Mouse (Mus musculus) lung, postnatal 4 days (tissue): ENCODE measurements around the gene Rcbtb2.

ENCODE experiments used
- DNase-seq, 2 experiments: peaks; one replicate each; pipeline ENCODE4 v3.0.0; 2021

Rcbtb2 gene

DNA sequence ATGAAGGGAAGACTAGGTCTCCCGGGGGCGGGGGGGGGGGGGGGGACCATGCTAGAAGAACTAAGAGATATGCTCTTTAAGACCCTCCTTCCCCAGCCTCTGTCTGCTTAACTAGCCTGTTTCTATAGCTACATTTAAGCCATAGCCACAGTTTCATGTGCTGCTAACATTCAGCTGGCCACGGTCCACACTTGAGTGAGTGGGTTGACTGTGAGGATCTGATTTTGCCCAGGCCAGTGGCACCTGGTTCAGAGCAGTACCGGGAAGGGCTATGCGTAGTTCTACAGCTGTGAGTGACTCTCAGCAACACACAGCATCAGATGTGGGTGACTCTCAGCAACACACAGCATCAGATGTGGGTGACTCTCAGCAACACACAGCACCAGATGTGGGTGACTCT is 38.5 kb downstream of the Rcbtb2 start:
- no peak for DNase-seq

DNA sequence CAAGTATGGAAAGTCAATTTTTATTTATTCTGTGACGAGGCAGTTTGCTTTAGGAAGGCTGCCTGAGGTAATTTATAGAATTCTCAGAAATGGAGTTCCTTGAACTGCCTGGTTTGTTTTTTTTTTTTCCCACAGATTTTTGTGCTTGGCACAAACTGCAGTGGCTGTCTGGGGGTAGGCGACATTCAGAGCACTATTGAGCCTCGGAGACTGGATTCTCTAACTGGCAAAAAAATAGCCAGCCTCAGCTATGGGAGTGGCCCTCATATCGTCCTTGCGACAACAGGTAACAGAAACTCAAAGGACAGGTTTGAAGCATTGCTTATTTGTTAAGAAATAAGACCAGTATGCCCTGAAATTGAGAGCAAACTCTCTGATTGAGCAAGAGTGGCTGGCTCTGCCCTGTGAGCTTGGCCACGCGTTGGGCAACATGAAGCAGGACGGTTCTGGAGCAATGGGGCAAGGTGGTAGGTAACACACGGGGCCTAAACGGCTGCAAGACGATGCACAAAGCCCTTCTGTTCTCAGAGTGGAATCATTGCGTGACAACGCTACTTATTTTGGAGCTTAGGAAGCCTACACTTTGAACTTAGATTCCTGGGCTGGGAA is 39.5 kb downstream of the Rcbtb2 start:
- DNase-seq, result no peak

DNA sequence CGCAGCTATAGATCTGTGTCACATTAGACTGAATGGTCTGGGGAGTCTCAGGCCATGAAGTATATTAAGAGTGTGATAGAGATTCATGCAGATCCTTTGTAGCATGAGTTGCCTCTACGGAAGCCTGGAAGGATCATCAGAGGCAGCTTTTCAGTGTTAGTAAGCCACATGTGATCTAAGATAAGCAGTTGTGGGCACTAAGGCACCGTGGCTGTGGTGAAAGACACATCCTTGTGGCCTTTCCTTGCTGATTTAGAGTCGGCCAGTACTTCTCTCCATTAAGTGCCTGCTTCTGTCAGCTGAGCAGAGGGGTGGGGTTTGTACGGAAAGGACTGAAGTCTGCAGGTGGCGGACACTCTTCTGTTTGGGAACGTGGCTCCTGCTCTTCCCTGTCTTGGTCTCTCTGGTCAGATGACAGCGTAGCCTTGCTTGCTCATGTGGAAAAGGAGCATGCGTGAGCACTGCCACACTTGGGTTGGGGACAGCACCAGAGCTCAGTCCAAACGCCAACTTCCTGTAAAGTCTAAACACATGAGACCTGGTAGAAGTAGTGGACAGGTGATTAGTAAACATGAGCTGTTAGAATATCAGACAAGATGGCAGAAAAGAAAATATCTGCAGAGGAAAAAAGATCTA is 40.6 kb downstream of the Rcbtb2 start:
- no peak for DNase-seq

DNA sequence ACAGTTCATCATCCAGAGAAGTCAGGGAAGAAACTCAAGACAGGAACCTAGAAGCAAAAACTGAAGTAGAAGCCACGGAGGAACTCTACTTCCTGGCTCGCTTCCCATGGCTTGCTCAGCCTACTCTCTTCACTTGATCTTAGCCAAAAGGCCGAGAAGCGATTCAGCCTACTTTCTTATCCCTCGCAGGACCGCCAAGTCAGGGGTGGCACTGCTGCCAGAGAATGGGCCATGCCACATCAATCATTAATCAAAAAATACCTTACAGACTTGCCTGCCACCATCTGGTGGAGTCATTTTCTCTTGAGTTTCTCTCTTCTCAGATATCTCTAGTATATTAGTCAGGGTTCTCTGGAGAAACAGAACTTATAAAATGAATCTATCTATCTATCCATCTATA is 42.3 kb downstream of the Rcbtb2 start:
- DNase-seq, result no peak

DNA sequence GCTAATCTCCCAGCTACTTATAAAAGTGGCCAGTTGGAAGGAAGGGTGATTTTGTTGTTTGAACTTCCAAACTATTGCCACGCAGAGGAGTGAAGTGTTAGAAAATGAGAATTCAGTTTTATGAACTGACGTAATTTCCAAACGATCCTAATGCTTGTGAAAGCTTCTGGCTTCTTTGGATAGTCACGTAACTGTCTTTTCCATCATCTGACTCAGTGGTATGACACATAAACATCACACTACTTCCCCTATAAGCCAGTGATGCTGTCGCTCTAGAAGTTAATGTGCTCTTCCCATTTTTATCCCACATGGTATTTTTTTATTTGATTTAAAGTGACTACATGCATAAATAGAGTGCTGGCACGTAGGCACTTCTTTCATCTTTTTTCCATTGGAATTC is 45.8 kb downstream of the Rcbtb2 start:
- no peak for DNase-seq

DNA sequence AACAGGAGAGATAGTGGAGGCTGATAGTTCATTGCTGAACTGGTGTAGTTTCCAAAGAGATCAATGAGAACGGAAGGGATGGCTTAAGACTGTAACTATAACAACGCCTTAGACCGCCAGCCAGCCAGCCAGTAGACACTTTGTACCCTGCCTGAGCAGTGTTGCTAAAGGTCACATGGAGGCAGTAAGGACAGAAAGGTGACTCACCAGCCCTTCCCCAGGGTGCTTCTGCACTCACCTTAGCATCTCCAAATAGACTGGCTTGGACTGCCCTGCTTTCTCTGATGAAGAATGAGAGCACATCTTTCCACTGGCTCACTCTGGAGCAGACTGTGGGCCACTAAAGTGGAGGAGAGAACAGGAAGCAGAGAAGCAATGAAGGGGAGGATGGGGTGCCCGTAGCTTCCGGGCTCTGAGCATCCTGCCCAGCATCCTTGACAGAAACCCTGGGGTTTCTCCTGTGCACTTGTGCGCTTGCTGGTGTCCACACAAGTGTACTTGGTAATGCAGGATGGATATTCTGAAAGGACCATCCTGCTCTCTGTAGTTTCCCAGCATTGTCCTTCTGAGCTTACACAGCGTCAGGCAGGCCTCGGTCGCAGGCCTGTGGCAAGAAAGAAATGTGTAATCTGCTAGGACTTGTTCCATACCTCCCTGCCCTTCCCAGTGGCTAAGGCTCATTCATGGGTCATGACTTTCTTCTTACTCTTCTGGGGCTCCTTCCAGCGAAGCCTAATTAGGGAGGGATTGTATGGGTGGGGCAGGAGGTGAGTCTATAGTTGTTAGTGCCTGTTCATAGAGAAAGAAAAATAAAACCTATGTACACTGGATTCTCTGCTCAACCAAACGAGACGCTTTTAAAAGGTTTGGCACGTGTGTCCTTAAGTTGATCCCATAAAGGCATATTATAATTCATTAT is 47.3 kb downstream of the Rcbtb2 start:
- DNase-seq, result no peak

DNA sequence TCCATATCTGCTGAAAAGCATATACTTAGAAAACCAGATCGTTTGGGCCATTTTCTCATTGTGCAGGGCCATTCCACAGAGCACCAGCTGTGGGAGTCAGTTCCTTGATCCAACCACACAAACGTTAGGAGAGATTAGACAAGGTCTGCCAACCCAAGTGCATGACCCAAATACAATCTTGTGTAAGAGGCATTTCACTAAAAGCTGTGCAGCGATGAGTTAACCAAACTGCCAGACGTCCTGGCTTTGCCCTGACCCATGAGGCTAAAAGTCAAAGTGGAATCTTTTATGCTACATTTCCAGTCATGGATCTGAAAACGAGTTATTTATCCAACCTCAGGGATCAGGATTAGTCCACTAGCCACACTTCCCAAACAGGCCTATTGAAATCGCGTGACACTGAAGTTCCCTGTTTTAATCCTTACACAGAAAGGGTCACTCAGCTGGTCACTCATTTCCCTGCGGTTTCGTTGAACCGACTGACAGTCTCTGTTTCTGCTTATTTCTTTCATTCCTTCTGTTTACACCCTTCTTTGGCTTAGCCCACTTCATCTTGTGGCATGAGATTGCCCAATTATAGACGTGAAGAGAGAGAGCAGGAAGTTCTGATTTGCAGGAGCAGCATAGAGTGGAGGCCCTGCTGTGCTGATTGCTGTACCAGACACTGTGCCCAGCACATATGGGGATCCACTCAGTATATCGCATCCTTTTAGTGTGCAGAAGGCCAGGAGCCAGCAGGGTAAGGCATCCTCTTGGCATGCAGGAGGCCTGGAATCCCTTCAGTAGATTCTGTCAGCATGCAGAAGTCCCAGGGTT is 49.6 kb downstream of the Rcbtb2 start:
- DNase-seq, result no peak

DNA sequence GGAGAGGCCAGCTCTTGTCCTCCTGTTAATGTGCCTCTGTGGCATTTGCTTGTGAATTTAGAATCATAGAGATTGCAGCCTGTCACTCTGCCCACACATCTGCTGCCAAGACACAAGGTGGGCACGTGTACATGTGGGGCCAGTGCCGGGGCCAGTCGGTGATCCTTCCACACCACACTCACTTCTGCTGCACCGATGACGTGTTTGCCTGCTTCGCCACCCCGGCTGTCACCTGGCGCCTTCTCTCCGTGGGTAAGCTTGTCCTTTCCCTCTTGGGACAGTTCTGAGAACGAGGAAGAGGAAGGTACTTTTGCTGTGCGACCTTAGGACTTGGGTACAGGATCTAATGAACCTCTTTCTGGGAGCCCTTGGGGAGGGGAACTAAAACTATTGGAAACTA is 50.8 kb downstream of the Rcbtb2 start:
- DNase-seq, result no peak

DNA sequence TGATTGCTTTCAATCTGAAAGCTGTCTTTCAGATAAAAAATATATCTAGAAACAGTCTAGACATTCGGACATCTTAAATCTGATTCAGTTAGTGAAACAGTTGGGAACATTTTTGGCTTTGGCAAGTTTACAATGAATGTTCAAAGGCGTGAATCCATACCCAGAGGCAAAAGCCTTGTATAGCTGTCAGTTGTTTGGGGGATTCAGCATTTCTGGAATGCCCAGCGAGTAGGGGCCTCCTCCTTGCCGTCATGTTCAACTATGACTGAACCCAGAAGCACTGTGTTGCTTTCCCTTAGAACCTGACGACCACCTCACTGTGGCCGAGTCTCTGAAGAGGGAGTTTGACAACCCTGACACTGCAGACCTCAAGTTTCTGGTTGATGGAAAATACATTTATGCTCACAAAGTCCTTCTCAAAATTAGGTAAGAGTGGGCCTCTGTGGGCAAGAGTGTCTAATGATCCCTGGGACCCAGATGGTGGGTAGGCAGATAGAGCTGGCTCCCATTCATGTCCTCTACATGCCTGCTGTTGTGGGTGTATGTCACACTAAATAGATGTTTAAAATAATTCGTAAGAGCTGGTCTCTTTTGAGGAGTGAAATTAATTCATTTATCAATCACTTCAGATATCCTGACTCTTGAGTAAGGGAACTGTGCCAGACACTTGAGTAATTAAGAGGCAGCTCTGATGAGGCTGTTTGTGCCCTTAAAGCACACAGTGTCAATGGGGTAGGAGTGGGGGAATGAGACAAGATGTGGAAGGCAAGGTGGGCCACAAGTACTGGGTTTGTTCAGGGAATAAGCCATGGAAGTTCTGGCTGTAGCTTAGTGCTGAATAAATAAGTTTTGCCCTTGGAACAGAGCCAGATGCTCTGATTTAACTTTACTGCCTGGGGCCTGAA is 51.5 kb downstream of the Rcbtb2 start:
- no peak for DNase-seq

DNA sequence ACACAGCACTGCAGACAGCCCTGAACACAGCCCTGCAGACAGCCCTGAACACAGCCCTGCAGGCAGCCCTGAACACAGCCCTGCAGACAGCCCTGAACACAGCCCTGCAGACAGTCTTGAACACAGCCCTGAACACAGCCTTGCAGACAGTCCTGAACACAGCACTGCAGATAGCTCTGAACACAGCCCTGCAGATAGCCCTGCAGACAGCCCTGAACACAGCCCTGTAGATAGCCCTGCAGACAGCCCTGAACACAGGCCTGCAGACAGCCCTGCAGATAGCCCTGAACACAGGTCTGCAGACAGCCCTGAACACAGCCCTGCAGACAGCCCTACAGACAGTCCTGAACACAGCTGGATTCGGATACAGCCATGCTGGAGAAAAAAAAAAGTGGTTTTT is 52.2 kb downstream of the Rcbtb2 start:
- DNase-seq, result no peak

DNA sequence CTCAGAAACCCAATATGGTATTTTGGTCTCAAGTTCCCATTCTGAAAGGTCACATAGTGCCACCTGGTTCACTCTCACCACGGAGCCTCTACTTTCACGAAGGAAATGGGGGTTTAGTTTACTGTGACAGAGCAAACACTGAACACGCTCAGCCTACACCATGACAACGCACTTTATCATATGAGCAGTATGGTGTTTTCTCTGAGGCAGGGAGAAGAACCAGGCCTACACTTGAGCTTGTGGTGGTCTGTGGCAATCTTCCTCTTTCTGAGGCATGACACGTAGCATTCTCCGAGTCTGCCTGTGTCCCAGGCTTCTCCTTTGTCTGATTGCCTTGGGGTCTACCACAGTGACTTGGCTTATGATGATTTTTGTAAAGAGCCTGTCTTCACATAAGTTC is 53.0 kb downstream of the Rcbtb2 start:
- no peak for DNase-seq

DNA sequence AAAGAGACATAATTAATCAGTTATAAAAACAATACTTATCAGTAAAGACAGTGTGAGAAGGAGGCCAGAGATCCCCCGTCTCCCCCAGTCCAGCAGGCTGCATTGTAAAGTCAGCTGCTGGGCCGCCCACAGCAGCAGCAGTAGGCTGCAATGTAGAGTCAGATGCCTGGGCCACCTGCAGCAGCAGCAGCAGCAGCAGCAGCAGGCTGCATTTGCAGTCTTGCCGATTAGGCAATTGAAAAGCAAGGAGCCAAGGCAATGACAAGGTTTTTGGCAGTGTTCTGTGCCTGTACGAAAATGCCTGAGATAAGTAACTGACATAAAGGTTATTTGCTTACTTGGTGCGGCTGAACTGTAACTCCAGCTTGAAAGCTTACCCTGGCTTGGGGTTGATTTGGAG is 53.4 kb downstream of the Rcbtb2 start:
- DNase-seq, result no peak

DNA sequence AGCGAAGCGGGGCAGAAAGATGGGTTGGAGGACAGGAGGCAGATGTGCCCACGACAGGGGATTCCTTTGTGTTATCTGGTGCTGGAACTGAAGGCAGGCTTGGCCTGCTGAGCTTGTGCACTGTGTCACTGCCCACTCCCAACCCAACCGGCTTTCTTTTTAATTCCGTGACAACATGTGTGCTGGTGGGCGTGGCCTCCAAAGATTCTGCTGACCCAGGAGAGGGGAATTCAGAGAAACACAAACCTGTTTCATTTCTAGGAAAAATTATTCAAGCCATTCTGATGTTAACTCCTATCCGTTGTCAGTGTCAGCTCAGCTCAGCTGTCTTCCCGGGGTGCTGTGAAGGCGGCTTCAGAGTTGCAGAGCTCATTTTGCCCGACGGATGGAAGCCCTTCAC is 55.1 kb downstream of the Rcbtb2 start:
- no peak for DNase-seq

DNA sequence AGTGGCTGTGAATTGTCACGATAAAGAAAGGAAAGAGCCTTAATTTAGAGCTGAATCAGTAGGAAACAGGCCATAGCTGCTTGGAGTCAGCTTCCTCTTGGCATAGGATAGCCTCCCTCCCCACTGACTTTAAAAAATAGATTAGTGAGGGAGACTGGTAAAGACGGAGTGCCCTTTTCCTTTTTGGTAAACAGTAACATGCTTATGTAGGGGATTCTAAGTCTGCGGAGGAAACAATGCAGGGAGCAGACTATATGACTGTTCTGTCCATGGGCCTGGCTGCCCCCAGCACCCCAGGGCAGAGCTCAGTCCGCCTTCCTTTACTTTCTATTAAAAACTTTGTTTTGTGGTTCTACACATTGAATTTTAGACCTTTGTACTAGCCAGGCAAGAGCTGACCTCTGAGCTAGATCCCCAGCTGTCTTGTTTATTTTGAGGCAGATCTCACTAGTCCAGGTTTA is 56.4 kb downstream of the Rcbtb2 start:
- DNase-seq, result no peak

DNA sequence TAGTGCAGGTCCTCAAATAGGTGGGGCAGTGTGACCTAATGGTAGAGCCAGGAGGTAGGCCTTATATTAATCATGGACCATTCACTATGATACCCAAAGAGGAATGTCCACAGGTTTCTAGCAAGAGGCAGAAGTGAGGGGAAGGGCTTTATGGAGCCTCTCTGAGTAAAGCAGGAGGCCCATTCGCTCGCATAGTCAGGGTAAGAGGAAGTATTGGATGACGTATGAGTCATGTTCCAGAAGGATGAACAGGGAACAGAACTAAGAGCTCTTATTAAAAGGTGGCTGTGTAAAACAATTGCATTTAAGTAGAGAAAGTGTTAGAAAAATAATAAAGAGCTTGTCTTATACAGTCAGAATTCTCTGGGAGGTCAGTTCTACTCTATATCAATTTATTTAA is 57.8 kb downstream of the Rcbtb2 start:
- no peak for DNase-seq

DNA sequence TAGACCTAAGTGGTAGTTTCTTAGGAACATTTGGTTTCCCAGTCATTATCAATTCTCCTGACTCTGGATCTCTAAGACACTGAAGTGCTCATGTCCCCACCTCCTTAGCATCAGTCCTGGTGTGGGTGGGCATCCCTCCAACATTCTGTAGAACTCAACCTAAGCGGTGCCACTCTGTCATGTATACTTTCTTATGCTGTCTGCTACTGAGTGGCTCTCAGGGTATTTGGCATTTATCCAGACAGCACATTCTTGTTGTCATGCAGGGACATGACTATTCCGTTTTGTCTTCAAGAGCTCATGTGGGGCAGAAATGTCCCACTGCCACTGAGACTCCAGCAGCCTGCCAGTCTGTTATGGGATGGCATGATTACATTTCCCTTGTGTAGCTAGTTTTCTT is 58.3 kb downstream of the Rcbtb2 start:
- no peak for DNase-seq

DNA sequence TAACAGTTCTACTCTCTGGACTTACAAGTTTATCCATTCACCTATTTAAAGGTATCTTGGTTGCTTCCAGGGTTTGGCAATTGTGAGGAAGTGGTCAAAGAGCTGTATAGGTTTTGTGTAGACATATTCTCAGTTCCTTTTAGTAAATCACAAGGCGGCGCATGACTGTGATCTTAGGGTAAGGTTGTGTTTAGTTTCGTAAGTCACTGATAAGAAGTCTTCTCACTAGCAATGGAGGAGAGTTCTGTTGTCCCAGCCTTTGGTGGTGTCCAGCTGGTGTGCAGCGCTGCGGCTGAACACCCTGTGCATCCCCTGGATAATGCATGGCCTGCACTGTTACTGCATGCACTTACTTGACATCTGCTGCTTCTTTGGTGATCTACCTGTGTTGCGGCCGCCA is 64.0 kb downstream of the Rcbtb2 start:
- no peak for DNase-seq

DNA sequence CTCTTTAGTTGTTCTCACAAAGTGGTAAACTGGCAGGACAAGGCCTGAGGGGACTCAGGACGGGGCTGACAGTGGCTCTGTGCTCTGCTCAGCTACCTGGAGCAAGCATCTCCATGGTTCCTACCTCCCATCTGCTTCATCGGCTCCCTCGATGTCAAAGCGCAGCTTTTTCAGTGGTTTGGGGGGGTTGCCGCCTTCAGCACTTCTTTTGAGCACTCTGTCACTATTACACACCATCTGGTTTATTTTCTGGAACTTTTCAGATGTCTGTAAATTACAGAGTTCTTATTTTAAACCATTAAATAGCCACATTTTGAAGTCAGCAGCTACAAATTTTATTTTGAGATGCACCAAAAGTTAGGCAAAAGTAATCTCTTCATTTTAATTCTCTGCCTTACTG is 76.2 kb downstream of the Rcbtb2 start:
- DNase-seq, result no peak

DNA sequence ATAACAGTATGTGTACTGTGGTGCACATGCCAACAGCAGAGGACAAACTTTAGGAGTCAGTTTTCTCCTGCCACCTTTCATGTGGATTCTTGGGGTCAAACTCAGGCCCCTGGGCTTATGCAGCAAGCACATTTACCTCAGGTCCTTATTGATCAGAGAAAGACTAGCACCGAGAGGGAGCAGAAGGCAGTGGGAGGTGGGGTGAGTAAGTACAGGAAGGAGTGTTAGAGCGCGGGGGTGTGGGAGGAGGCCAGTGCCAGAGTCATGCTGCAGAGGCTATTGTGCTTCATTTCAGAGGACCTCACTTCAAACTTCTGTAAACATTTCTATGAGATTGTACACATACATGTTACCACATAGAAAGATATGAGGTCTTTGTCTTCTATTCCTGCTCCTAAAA is 78.6 kb downstream of the Rcbtb2 start:
- no peak for DNase-seq

DNA sequence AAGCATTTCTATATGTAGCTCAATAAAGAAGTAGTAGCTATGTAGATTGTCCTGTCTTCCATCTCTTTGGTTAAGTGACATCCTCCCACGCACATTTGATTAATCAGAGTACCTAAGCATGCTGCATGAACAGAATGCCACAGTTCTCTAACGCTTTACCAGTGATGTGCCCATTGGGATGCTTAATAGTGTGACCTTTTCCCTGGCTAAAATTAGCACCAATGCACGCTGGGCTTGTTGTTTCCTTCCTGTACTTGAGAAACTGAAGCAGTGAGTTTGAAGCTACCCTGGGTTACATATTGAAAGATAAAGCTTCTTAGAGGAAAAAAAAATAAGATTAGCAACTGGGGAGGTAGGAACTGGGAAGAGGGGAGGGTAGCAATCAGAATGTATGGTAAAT is 81.2 kb downstream of the Rcbtb2 start:
- no peak for DNase-seq

DNA sequence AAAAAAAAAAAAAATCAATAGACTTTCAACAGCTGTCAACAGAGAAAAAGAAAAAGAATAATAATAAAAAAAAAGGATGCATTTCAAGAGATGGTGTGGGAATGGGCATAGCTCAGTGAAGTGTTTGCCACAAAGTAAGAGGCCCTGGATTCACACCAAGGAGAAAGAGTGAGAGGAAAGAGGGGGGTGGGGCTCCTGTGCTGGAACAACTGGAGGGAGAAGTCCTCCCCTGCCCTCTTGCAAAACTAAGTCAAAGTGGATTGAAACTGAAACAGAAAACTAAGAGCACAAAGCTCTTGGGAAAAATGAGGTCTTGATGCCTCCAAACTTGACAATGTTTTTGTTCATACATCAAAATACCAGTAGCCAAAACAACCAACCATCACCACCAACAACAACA is 86.4 kb downstream of the Rcbtb2 start:
- DNase-seq, result peak; percentile 23 to 33

DNA sequence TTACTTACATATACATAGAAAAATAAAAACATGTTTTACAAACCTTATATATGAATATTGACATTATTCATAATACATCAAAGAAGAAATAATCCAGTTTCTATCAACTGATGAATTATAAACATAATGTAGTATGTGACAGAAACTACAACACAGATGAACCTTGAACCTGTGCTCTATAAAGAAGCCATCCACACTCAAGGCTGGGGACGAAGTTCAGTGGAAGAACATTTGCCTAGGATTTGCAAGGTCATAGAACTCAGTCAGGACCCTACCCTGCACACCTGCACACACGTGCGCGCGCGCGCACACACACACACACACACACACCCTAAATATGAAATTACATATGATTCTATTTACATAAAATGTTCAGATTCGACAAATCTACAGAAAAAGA is 87.4 kb downstream of the Rcbtb2 start:
- no peak for DNase-seq
